Mouse (Mus musculus): ENCODE results near the gene Cfap57.

- TF ChIP-seq FLI1 (IDR thresholded peaks at IDR 0.05; ENCODE audit: low read length) = no peak
- no peak for TF ChIP-seq GATA1 (IDR thresholded peaks at IDR 0.05; ENCODE audit: borderline replicate concordance, low read length)
Measured at GRCm38 (mm10) chr4:118582629-118583028, 37.9 kb downstream of the Cfap57 start.

Measured in megakaryocyte, embryonic 14.5 days (primary cell).